Mouse (Mus musculus): ENCODE data around the gene Tbc1d2. TPM values are rescaled to one million over a fixed set of nuclear protein-coding genes. Genes with fewer than 3 reads are reported as not detected.

The Tbc1d2 gene
- polyA plus RNA-seq (2012; ENCODE audit: low replicate concordance) = 0.30 and 0.50 TPM in 2 replicates

GRCm38 (mm10) chr4:46650086-46650753, at the start of gene Tbc1d2:
TSS of gene Tbc1d2 (minus strand) at chr4:46650209.

DNA sequence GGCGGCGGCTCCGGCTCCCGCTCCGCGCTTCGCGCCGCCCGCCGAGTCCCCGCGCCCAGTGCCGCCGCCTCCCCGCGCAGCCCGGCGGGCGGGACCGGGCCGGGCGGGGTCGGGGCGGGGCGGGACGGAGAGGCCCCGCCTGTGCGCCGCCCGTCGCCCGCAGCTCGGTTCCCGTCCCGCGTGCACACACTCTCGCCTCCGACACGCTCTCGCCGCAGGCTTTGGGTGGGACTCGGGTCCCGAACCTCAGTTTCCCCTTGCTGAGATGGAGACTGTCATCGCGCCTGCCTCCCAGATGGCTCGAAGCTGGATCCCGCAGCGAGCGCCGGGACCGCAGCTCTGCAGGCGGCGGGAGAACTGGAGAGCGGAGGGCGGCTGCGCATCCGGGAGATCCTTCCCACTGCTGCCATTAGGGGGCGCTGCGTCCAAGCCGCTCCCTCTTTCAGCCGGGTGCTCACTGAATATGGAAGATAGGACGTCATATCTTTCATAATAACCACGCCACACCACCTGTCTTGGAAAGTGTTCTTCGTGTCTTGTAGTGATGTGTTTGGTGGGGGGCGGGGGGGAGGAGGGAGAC, 48.1 kb downstream of the Tbc1d2 start, which contains the start of gene Coro2a:
Gene Coro2a (minus strand): TSS at position 359 of the 580 bp plus-strand sequence.

Other genes with a start within 250 kb of the Tbc1d2 start
- 24.6 and 38.0 TPM in 2 replicates for gene Hemgn, start 236.7 kb downstream of the Tbc1d2 start, polyA plus RNA-seq (2012; ENCODE audit: low replicate concordance)
- gene Anp32b, start 199.3 kb downstream of the Tbc1d2 start, polyA plus RNA-seq (2012; ENCODE audit: low replicate concordance) = 1,030 and 2,061 TPM in 2 replicates
- gene Nans, start 161.0 kb downstream of the Tbc1d2 start, polyA plus RNA-seq (2012; ENCODE audit: low replicate concordance) = 31.8 and 43.5 TPM in 2 replicates
- 8.1 and 14.6 TPM in 2 replicates for gene Trim14, start 114.1 kb downstream of the Tbc1d2 start, polyA plus RNA-seq (2012; ENCODE audit: low replicate concordance)
- 2.6 and 4.5 TPM in 2 replicates for gene Coro2a, start 48.0 kb downstream of the Tbc1d2 start, polyA plus RNA-seq (2012; ENCODE audit: low replicate concordance)

Measured in leukemia stem cell, adult 10-12 weeks (primary cell).